Mouse (Mus musculus): ENCODE measurements around the gene Plcg1. TPM values are rescaled to one million over a fixed set of nuclear protein-coding genes. Genes with fewer than 3 reads are reported as not detected.

Plcg1 gene
- total RNA-seq, 2 experiments from 2014 or later, result 102 to 111 TPM

DNA sequence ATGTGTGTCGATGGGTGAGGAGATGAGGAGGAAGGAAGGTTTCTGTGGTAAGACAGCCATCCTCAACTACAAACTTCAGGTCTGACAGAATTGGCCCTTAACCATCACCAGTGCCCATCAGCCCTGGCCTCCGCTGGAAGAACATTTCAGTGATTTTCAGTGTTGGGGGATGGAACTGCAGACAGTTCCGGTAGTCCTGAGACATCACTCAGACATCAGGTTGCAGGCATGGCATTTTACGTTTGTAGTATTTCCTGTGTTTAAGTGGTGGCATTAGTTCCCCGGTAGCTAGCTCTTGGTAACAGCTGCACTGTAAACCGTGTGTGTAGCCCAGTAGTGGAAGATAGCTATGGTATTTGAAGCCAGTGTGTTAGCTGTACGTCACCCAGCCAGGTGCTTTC is 2.0 kb downstream of the Plcg1 start:
- DNase-seq (ENCODE audit: low spot score in 2 of 2), result no peak
- intact Hi-C loops (cut with DNase I), result loop anchor here (5.0 kb wide), 1 partner anchor 64 kb away; no protein-coding TSS in a partner anchor

DNA sequence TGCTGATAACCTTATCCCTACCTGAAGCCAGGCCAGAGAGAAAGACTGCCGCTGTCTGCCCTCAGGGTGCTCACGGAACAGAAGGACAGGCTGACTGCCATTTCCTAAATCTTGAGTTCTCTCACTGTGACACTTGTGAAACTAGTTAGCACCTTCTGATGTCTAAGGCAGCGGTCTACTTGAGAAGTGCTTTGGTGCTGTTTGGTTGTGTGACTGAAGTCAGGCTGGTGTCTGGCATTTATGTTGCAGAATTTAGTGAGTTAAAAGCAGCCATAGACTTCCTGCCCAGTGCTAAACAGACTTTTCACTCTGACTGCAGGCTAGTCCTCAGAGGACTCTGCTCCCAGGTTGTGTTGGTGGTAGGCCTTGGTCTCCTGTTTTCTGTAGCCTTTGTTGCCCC is 3.2 kb downstream of the Plcg1 start:
- no peak for DNase-seq (ENCODE audit: low spot score in 2 of 2)
- intact Hi-C loops (cut with DNase I), result loop anchor here (5.0 kb wide), 1 partner anchor 63 kb away; no protein-coding TSS in a partner anchor

DNA sequence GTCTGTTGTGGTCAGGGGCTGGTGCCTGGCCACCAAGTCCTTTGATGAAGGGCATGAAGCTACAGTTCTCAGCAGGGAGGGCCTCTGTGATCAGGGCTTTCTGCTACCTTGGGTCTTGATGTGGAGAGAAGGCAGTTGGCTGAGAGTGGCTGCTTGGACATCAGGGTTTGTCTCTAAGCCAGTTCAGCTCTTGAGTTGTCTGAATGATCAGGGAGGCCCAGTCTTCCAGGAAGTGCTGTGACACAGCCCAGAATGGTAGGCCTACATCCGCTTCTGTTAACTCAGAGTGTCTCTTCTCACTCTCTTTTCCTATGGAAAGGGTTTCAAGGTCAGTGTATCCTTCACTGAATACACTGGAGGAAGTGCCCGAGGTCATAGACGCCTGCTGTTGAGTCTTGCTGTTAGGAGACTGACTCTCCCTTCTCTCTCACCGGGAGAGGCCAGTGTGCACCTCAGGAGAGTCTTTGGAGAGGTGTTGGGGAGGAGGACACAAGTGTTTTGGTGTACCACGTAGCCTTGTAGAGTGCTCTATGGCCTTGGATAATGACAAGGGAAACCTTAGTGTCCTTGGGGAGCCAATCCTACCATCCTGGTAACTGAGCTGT is 4.7 kb downstream of the Plcg1 start:
- intact Hi-C loops (cut with DNase I), result no loop called here
- DNase-seq (ENCODE audit: low spot score in 2 of 2), result no peak

DNA sequence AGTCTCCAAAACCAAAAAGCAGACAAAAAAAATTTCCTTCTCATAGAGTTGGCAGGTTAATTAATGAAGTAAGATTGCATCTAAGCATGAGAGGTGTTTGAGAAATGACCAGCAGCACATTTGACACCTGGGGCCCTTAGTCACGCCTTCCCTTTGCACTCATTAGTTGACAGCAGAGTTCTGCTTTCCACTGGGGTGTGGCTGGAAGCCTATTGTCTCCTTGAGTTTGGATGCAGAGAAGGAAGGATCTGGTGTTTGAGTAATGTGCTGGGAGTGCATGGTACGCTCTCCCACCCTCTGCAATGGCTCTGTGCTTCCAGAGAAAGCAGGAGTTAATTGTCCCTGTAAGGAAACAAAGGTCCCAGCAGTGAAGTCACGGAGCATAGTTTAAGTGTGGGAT is 5.4 kb downstream of the Plcg1 start:
- no peak for DNase-seq (ENCODE audit: low spot score in 2 of 2)
- intact Hi-C loops (cut with DNase I), result no loop called here

DNA sequence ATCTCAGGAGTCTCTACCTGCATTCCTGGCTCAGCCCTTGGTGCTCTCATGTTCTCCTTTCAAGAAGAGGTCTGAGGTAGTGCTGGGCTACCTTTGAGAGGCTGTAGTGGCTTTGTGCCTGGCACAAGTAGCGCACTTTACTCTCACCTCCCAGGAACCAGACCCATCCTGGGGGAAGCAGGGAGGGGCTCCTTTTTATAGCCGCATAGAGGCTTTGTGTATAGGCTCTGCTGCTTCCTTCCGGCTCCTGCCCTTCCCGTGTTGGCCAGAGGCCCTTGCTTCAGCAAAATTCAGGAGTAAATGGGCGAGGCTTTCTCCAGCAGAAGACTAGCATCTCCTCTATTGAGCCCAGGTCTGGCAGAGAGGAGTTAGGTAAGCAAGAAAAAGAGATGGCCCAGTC is 7.3 kb downstream of the Plcg1 start:
- DNase-seq (ENCODE audit: low spot score in 2 of 2), result no peak
- intact Hi-C loops (cut with DNase I), result no loop called here

DNA sequence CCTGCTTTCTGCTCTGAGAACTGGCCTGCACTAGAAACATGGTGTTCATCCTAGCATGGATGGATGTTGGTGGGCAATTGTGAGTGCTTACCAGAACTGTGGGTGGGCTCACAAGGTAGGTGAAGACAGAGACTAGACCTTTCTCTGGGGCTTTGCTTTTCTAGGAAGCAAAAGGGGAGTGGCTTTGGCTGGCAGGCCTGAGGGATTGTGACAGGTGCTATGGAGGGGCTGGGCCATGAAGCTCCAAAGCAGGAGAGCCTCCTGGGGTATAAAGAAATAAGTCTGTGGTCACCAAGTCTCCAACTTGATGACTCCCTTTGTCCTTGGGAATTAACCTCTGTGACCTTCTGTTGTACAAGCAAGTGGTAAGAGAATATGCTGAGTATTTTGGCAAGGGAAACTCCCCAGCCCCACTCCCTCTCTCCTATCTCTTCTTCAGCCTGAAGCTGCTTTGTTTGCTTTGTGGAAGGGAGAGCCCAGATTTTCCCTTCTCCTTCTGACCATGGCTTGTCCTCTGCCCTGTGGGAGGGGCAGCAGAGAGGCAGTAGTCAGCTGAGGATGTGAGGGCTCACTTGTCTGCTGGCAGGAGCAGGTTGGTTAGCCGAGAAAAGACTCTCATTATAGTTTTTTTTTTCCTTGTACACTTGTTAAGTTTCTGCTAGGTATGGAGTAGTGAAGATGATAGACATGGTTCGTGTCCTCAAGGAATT is 8.7 kb downstream of the Plcg1 start:
- intact Hi-C loops (cut with DNase I), result no loop called here
- DNase-seq (ENCODE audit: low spot score in 2 of 2), result no peak

DNA sequence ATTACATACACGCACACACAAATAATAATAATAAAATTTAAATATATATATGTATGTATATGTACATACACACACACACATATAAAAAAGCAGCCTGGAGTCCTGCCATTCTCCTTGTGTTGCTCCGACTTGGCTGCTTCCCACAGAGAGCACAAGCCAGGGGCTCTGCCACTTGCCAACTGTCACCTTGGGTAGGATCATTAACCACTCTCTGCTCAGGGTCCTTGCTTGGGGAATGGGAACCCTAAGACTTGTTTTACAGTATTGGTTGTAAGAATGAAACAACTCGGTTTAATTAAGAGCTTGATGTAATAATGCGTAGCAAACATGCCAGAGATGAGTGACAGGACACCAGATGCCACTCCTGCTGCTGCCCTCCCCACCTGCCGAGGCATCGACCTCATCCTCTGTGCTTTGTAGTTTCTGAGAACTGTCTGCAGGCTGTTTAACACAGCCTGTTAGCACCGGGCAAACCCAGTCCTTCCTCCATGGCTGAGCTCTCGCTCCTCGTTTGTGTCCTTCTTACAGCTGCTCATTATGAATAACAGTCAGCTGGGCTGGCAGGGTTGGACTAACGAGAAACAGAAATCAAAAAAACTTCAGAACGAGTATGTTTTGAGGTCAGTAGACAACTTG is 9.5 kb downstream of the Plcg1 start:
- intact Hi-C loops (cut with DNase I), result no loop called here
- DNase-seq (ENCODE audit: low spot score in 2 of 2), result no peak

DNA sequence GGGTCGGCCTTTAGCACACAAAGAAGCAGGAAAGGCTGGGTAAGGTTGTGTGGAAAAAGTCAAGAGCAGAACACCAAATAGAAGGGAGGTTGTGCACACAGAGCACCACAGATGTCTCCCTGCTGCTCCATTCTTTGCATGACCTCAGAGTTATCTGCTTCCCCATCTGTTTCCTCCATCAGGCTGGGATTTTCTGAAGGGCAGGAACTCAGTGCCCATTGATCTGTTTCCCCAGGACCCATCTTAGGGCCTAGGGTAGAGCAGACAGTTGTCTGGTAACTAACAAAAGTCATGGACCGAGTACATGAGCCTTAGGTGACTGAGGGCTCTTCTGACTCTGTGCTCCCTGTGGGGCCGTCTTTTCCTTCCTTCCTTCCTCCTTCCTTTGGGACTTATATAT is 10.5 kb downstream of the Plcg1 start:
- intact Hi-C loops (cut with DNase I), result no loop called here
- no peak for DNase-seq (ENCODE audit: low spot score in 2 of 2)

DNA sequence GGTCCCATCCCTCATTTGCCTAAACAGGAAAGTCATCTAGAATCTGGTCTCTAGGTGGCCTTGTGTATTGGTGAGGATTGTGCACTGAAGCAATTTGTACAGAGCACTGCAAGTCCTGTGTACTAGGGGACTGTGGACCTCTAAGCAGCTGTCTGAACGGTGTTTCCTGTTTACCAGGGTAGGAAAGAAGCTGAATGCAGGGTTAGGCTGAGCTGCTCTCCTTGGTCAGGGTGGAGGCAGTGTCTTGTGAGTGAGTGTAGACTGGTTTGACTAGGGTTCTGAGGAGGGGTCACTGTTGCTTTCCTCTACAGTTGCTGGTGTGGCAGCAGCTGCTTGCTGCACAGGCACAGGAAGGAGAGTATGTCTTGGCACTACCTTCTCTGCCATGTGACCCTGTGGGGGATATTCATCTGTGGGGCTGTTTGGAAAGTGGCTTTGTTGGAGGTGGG is 11.1 kb downstream of the Plcg1 start:
- intact Hi-C loops (cut with DNase I), result no loop called here
- DNase-seq (ENCODE audit: low spot score in 2 of 2), result no peak

DNA sequence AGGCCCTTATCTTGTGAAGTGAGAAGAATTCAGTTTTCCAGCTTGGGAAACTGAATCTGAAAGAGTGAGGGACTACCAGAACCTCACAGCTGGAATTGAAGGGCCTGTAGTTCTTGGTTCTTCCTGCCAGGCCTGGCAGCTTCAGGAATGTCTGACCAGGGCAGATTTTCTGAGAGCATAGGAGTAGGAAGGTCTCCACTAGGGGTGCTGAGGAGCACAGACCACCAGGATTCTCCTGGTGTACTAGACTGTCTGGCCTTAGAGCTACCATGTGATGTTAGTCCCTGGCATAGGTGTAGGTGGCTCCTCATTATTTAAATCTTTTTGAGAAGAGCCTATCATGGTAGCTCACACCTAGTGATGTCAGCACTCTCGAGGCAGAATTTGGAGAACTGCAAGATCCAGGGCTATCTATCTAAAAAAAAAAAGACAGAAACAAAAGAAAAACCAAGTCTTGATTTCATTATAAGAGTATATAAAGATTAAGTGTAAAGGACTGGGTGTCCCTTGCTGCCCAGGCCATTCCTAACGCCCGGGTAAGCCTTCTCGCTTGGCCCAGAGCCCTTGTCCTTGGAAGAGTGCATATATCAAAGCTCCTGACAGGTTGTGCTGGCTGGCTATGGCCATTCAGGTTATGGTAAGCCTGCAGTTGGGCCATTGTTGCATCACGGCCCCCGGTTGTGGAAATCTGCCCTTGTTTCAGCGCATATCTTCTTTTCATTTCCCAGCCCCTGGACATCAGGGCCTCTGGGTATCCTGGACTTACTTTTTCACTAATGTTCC is 13.1 kb downstream of the Plcg1 start:
- DNase-seq (ENCODE audit: low spot score in 2 of 2), result peak in 1 of 2 experiments; percentile 46
- intact Hi-C loops (cut with DNase I), result no loop called here

DNA sequence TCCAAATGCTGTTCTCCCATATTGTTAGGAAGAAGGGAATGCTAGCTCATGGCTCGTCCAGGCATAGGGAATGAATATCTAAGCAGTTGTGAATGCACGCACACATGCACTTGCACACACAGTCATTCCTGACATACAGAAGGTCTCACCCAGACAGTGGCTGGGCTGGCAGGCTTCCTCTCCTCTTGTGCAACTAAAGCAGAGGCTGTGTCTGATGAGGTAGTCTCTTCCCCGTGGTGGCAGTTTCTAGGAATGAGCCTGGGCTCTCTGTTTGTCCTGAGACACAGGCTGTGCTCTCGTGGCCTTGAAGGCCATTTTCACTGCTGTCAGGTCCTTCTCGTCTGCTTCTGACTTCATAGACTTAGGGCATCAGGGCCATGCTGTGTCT is 13.7 kb downstream of the Plcg1 start:
- intact Hi-C loops (cut with DNase I), result no loop called here
- no peak for DNase-seq (ENCODE audit: low spot score in 2 of 2)

DNA sequence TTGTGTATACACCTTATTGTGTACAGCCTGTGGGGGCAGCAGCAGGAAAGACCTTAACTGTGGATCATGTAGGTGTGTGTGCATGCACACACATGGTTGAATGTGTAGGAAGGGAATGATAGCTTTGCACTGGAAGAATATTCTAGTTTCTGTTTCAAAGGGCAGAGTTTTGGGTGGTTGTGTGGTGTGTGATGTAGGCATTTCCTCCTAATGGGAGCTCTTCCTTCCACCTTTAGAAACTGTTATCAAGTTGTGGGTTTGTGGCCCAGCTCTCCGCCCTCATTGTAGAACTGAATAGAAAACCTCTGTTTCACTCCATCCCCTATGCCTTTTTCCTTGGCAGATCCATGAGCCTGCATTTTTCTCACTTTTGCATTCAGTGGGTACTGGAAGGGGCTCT is 14.4 kb downstream of the Plcg1 start:
- intact Hi-C loops (cut with DNase I), result no loop called here
- DNase-seq (ENCODE audit: low spot score in 2 of 2), result no peak

DNA sequence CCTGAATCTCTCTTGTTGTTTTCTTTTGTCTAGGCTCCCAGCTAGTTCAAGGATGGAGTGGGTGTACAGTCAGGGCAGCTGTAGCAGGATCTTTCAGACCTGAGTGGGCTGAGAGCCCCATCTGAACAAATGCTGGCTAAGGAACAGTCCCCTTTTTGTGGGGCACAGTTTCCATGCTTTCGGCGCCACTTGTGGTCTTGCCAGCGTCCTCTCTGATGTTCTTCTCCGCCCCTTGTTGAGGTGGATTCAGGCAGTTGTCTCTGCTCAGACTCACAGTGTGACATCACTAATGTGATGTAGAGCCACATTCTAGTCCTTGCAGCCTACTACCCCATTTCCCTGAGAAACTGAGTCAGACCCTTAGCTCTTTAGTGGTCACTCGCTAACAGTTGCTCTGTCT is 15.5 kb downstream of the Plcg1 start:
- DNase-seq (ENCODE audit: low spot score in 2 of 2), result no peak
- intact Hi-C loops (cut with DNase I), result no loop called here

DNA sequence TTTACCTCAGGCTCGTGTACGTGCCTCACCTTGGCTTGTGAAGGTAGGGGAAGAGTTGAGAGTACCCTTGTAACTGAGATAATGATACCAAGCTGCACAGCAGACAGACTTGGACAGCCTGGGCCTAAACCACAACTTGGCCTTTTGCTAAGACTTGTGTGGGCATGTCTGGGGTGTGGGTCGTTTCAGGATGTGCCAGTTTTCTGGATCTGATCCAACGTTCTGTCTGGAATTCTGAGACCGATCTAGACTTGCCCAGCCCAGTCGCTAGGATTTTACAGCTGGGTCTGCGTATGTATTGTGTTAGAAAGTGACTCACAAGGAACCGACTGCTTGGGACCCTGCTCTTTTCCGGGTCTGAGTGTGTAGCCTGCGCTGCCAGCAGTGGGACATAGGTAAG is 16.0 kb downstream of the Plcg1 start:
- intact Hi-C loops (cut with DNase I), result no loop called here
- DNase-seq (ENCODE audit: low spot score in 2 of 2), result no peak

DNA sequence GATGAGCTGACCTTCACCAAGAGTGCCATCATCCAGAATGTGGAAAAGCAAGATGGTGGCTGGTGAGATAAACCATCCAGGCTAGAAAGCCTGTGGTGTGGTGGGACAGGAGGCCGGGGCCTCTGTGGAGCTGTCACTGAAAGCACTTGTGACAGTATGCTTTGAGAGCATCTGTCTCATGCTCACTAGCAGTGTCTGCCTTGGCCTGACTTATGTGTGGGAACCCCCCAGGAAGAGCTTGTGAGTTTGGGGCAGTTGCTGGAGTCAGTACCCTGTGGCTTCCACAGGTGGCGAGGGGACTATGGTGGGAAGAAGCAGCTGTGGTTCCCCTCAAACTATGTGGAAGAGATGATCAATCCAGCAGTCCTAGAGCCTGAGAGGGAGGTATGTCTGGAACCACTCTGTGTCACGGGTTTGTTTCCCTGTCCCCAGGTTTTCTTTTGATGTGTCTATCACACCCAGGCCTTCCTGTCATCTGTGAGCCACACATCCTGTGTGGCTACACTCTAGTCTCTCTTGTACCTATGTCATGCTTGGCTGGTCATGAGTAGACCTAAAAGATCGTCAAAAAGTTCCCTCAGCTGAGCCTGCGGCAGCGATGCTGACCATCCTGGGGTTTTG is 25.6 kb downstream of the Plcg1 start:
- intact Hi-C loops (cut with DNase I), result no loop called here
- no peak for DNase-seq (ENCODE audit: low spot score in 2 of 2)

DNA sequence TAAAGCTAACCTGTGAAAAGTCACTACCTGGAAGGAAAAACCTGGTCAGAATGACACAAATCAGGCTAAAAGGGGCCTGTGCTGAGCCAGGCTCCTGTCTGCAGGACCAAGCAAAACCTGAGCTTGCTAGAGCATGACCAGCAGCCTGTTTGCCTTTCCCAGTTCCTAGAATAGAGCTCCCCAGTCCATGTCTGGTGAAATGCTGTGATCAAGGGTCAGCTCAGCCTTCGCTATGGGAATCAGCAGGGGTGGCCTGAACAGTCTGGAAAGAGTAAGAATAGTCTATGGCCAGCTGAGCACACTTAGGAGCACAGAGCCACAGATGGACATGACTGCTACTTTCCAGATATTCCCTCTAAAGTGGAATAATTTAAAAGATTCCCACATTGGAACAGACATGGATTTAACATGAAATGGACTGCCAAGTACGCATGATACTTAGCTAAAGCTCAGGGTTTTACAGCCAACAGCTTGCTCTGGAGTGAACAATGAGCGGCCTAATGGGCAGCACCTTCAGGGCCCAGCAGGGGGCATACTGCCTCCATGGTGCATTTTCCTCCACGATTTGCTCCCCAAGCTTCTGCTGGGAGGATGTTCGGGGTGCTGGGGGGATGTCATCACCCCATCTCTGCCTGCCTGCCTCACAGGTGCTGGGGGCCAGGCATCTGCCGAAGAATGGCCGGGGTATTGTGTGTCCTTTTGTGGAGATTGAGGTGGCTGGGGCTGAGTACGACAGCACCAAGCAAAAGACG is 29.5 kb downstream of the Plcg1 start:
- intact Hi-C loops (cut with DNase I), result loop anchor here (2.0 kb wide), 1 partner anchor 126 kb away; no protein-coding TSS in a partner anchor
- peak; percentile 62 to 63 for DNase-seq (ENCODE audit: low spot score in 2 of 2)

DNA sequence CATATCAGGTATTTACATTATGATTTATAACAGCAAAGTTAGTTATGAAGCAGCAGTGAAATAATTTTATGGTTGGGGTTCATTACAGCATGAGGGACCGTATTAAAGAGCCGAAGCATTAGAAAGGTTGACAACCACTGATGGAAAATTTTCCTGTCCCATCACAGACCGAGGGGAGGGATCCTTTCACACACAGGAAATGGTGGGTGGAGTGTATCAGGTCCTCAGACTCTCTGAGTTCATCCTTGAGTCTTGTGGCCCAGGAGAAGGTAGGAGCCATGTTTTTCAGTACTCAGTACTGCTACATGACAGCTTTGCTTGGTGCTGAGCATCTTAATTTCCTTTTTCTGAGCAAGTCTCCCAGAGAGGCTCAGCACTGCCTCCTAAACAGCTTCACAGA is 32.7 kb downstream of the Plcg1 start:
- no peak for DNase-seq (ENCODE audit: low spot score in 2 of 2)
- intact Hi-C loops (cut with DNase I), result no loop called here

DNA sequence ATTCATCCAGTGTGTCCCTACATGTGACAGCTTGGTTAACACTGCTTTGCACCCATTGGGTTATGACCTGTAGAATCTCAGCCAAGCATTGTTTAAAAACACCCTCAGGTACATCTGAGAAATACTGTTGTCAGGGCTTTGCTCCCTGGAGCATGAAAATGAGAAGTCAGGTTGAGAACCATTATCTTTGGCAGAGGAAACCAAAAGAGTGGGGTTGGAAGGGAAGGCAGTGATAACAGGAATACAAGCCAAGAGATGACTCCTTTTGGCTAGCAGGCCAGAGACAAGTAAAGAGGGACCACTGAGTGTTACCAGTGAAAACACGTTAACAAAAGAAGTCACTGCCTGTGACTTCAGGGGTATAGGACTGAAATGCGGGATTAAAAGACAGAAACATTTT is 33.3 kb downstream of the Plcg1 start:
- DNase-seq (ENCODE audit: low spot score in 2 of 2), result no peak
- intact Hi-C loops (cut with DNase I), result no loop called here

DNA sequence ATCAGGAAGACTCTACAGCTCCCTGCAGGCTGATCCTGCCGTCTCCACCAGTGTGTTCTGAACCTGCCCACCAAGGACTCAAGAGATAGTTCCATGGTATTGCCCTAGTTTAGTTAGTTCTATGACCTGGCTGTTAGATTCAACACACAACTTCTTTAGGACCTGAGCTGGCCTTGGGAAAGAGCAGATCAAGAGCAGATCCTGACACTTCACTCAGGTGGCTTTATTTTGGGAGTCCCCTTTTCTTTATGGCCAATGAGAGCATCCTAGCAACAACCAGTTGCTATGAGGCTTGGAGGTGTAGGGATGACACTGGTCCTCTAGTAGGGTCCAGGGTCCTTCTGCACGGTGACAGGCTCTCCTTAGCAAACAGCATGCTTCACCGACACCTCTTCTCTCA is 34.0 kb downstream of the Plcg1 start:
- DNase-seq (ENCODE audit: low spot score in 2 of 2), result no peak
- intact Hi-C loops (cut with DNase I), result no loop called here
